Mouse (Mus musculus) layer of hippocampus, adult 8-10 months (tissue): ENCODE results near the gene Gm1330. TPM values are rescaled to one million over a fixed set of nuclear protein-coding genes. Genes with fewer than 3 reads are reported as not detected.
"Not testable (repeated sequence)": the region's sequence is repeated elsewhere in the genome, so short reads cannot be mapped to it uniquely, and the experiment has no call there.

Experiments
- DNase-seq, 2 experiments: peaks; one replicate each; pipeline ENCODE4 v3.0.0; 2022; ENCODE audit warnings: low spot score in 2 of 2
- total RNA-seq, 4 experiments: library from RNA; stranded (reverse); gene quantifications; 2 replicates each; pipeline ENCODE4 v1.2.4; 2022

The Gm1330 gene
- not detected for total RNA-seq

- DNase-seq, result no peak
These were observed at the start of gene Gm1330 for GRCm38 (mm10) chr2:149003151-149003550. TSS of gene Gm1330 (minus strand) at chr2:149003251.

- not testable (repeated sequence) for DNase-seq
These were observed 14.1 kb upstream of the Gm1330 start, which contains the start of gene Gm10750 for GRCm38 (mm10) chr2:149017137-149017536. TSS of gene Gm10750 (minus strand) at chr2:149017237.

GRCm38 (mm10) chr2:149004826-149005225 is 1.8 kb upstream of the Gm1330 start:
- no peak for DNase-seq

GRCm38 (mm10) chr2:148995133-148995532 is 7.9 kb downstream of the Gm1330 start:
- DNase-seq, result no peak

Other genes starting within 250 kb of the Gm1330 start
- not detected for gene Cst11, start 231.8 kb downstream of the Gm1330 start, total RNA-seq
- not detected for gene 8030411F24Rik, start 221.2 kb downstream of the Gm1330 start, total RNA-seq
- 1 to 10 TPM; 3.6 to 5.4 (median 4.8) TPM for gene Cst12, start 213.9 kb downstream of the Gm1330 start, total RNA-seq
- not detected for gene Cst8, start 204.5 kb downstream of the Gm1330 start, total RNA-seq
- gene Cst13, start 183.2 kb downstream of the Gm1330 start, total RNA-seq, result not detected
- not detected for gene Cst9, start 168.1 kb downstream of the Gm1330 start, total RNA-seq
- gene 9230104L09Rik, start 138.2 kb downstream of the Gm1330 start, total RNA-seq, result not detected
- gene Cst3, start 127.6 kb downstream of the Gm1330 start, total RNA-seq, result 1,000 to 10,000 TPM; 2,127 to 4,480 (median 3,140) TPM
- not detected for gene Gm10750, start 14.0 kb upstream of the Gm1330 start, total RNA-seq